Mouse (Mus musculus) erythroblast, embryonic 14.5 days (primary cell): ENCODE measurements around the gene Myh13. TPM values are rescaled to one million over a fixed set of nuclear protein-coding genes. Genes with fewer than 3 reads are reported as not detected.

Source experiments
- H3K27me3 ChIP-seq: 2 replicates; pipeline ENCODE4 v1.6.1; 2012; ENCODE audit warnings: inconsistent platforms; ENCODE audit not compliant: control insufficient read depth
- H3K36me3 ChIP-seq: 2 replicates; pipeline ENCODE4 v1.6.1; 2012; ENCODE audit warnings: mild to moderate bottlenecking, inconsistent platforms; ENCODE audit not compliant: control insufficient read depth
- H3K4me1 ChIP-seq: 2 replicates; pipeline ENCODE4 v1.6.1; 2012; ENCODE audit warnings: inconsistent platforms; ENCODE audit not compliant: control insufficient read depth
- H3K4me3 ChIP-seq: replicated peaks from 2 replicates; pipeline ENCODE3; 2012; ENCODE audit warnings: moderate library complexity, mild to moderate bottlenecking, inconsistent platforms
- H3K9me3 ChIP-seq: 2 replicates; pipeline ENCODE4 v1.6.1; 2012; ENCODE audit warnings: low read length, inconsistent platforms, mixed read lengths; ENCODE audit not compliant: control insufficient read depth
- GATA1 ChIP-seq: IDR thresholded peaks from 2 replicates; pipeline ENCODE4 v1.6.1; 2012; ENCODE audit warnings: low read length, inconsistent platforms, mixed read lengths
- TAL1 ChIP-seq: IDR thresholded peaks from 3 replicates; pipeline ENCODE4 v1.6.1; 2012; ENCODE audit warnings: low read length, inconsistent platforms, mixed read lengths
- polyA plus RNA-seq: library from polyadenylated mRNA; stranded (reverse); fragments of >175 nt; gene quantifications from 2 replicates; pipeline ENCODE4 v1.2.3, GENCODE M21; 2012

Gene Myh13
- polyA plus RNA-seq, 1 experiment: not detected

DNA sequence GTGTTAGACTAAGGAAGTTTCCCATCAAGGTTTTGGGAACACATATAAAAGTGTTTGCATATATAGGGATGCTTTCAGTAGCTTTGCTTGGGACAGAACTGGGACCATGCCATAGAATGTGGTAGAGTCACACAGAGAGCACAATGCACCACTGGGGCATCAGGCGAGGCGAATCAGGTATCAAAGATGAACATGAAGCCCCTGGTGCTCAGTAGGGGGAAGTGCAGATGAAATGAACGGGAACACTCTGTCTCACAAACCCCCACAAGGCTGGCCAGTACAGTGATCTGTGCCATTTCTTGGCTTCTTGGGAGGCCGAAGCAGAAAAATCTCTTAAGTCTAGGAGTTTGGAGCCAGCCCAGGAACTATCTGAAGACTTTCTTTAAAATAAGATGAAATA, 31.6 kb downstream of the Myh13 start:
- Histone ChIP-seq H3K9me3 (no peaks in the 10 kb centered on the region), H3K36me3 (no peaks in the 10 kb centered on the region), H3K4me1 (no peaks in the 10 kb centered on the region), H3K27me3 (no peaks in the 10 kb centered on the region), H3K4me3 (no peak overlapping the region)
- TF ChIP-seq TAL1: no peak
- TF ChIP-seq GATA1: no peak

DNA sequence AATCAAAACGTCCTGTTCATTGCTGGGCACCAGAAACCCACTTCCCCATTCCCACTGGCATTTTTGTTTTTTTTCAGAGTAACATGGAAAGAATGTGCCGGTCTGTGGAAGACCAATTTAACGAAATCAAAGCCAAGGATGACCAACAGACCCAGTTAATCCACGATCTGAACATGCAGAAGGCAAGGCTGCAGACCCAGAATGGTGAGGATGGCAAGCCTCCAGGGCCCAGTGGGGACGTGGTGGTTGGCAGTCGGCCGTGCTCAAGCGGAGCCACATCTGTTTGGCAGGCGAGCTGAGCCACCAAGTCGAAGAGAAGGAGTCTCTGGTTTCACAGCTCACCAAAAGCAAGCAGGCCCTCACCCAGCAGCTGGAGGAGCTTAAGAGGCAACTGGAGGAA, 36.6 kb downstream of the Myh13 start:
- H3K9me3 ChIP-seq: no peaks in the 10 kb centered on the region
- no peaks in the 10 kb centered on the region for H3K36me3 ChIP-seq
- TF ChIP-seq GATA1: no peak
- TF ChIP-seq TAL1: no peak
- no peak overlapping the region for H3K4me3 ChIP-seq
- no peaks in the 10 kb centered on the region for H3K27me3 ChIP-seq
- H3K4me1 ChIP-seq: no peaks in the 10 kb centered on the region

DNA sequence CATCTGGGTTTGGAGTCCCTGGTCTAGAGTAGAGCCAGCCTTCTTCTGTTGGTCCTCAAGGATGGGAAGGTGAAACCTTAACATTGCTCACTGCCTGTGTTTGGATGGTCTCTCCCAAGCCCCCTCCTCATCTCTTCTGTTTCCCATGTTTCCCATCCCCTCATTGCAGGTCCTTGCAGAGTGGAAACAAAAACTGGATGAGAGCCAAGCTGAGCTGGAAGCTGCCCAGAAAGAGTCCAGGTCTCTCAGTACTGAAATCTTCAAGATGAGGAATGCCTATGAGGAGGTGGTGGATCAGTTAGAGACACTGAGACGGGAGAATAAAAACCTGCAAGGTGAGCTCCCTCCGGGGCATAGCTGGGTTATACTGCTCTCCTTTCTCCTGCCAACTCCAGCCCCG, 40.8 kb downstream of the Myh13 start:
- Histone ChIP-seq H3K9me3 (no peaks in the 10 kb centered on the region), H3K36me3 (no peaks in the 10 kb centered on the region), H3K4me3 (no peak overlapping the region), H3K27me3 (no peaks in the 10 kb centered on the region), H3K4me1 (no peaks in the 10 kb centered on the region)
- TF ChIP-seq GATA1: no peak
- TF ChIP-seq TAL1: no peak

DNA sequence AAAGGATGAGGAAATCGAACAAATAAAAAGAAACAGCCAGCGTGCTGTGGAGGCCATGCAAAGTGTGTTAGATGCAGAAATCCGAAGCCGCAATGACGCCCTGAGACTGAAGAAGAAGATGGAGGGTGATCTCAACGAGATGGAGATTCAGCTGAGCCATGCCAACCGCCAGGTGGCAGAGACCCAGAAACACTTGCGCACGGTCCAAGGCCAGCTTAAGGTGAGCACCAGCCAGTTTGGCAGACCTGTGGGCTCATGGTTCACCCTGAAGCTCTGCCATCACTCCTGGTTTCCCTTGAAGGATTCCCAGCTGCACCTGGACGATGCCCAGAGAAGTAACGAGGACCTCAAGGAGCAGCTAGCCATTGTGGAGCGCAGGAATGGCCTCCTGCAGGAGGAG, 43.1 kb downstream of the Myh13 start:
- Histone ChIP-seq H3K9me3 (no peaks in the 10 kb centered on the region), H3K4me3 (no peak overlapping the region), H3K4me1 (no peaks in the 10 kb centered on the region), H3K36me3 (no peaks in the 10 kb centered on the region), H3K27me3 (no peaks in the 10 kb centered on the region)
- TF ChIP-seq TAL1 (0 out of 3 replicates have a peak, but pooled peaks have one; percentile 21), GATA1 (no peak)

DNA sequence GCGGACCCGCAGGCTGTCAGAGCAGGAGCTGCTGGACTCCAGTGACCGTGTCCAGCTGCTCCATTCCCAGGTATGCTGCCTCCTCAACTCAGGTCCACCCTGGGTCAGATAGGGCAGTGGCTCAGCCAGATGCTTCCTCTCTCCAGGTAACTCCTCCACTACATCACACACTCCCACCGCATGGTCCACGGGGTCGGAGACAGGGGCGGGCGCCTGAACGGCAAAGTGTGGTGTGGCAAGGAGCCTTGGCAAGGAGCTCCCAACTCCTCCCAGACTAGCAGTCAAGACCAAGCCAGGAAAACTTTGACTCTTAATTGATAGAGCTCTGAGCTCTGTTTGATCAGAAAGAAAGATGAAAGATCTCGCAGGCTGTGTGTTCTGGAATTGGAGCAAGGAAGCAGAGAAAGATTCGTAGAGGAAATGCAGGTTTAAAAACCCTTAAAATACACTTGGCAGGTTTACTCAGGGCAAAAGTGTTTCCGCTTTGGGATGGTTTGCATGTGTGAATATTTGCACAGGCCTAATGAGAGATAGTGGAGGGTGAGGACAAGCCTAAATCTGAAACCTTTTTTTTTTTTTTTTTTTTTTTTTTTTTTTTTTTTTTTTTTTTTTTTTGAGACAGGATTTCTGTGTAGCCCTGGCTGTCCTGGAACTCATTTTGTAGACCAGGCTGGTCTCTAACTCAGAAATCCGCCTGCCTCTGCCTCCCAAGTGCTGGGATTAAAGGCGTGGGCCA, 43.7 kb downstream of the Myh13 start:
- Histone ChIP-seq H3K27me3 (no peaks in the 10 kb centered on the region), H3K4me1 (no peaks in the 10 kb centered on the region), H3K36me3 (no peaks in the 10 kb centered on the region), H3K4me3 (no peak overlapping the region), H3K9me3 (no peaks in the 10 kb centered on the region)
- no peak for TF ChIP-seq GATA1
- no peak for TF ChIP-seq TAL1

DNA sequence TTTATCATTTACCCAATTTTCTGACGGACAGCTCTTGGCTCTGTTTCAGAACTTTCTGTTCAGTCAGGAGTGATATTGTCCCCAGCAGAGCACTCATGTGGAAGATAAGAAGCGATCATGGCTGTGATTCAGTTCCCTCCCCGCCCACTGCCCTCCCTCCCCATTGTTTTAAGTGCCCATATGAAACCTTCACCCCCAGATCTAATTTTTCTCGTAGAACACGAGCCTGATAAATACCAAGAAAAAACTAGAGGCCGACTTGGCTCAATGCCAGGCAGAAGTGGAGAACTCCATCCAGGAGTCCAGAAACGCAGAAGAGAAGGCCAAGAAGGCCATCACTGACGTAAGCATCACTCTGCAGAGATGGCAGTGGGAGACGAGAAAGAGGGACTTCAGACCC, 45.5 kb downstream of the Myh13 start:
- Histone ChIP-seq H3K4me1 (no peaks in the 10 kb centered on the region), H3K4me3 (no peak overlapping the region), H3K36me3 (no peaks in the 10 kb centered on the region), H3K9me3 (no peaks in the 10 kb centered on the region), H3K27me3 (no peaks in the 10 kb centered on the region)
- TF ChIP-seq GATA1: no peak
- no peak for TF ChIP-seq TAL1

DNA sequence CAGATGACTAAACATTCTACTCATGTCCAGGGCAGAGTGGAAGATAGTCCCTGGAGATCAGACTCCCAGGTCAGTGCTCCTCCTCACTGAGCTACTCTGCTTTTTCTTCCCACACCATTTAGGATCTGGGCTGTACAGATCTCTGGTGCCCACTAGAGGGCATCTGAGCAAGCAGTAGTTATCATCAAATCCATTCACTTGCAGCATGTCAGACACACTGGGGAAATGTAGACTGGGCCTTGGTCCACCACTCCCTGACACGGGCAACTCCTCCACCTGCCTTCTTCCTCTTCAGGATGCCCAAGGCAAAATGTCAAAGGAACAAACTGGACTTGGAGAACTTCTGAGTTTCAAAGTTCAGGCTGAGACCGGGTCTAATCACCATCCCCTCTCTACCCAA, 51.9 kb downstream of the Myh13 start:
- TF ChIP-seq TAL1 (no peak), GATA1 (no peak)
- Histone ChIP-seq H3K4me3 (no peak overlapping the region), H3K27me3 (no peaks in the 10 kb centered on the region), H3K36me3 (no peaks in the 10 kb centered on the region), H3K4me1 (no peaks in the 10 kb centered on the region), H3K9me3 (no peaks in the 10 kb centered on the region)

DNA sequence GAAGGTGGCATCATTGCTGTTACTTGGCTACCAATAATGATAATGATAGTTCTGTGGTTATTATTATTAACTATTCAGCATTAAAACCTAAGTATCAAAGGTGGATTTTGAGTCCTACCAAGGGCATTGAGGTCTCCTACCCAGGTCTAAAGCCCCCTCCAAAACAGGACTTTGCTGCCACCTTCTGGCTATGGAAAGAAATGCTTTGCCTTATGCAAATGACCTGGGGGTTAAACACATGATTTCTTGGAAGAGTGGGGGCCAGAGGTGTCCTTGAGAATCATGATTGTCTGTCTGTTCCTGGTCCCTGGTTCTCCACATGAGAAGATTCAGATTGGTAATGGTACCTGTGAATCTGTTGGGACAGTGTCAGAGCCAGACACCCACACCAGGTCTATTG, 54.9 kb downstream of the Myh13 start:
- H3K27me3 ChIP-seq: no peaks in the 10 kb centered on the region
- no peaks in the 10 kb centered on the region for H3K9me3 ChIP-seq

DNA sequence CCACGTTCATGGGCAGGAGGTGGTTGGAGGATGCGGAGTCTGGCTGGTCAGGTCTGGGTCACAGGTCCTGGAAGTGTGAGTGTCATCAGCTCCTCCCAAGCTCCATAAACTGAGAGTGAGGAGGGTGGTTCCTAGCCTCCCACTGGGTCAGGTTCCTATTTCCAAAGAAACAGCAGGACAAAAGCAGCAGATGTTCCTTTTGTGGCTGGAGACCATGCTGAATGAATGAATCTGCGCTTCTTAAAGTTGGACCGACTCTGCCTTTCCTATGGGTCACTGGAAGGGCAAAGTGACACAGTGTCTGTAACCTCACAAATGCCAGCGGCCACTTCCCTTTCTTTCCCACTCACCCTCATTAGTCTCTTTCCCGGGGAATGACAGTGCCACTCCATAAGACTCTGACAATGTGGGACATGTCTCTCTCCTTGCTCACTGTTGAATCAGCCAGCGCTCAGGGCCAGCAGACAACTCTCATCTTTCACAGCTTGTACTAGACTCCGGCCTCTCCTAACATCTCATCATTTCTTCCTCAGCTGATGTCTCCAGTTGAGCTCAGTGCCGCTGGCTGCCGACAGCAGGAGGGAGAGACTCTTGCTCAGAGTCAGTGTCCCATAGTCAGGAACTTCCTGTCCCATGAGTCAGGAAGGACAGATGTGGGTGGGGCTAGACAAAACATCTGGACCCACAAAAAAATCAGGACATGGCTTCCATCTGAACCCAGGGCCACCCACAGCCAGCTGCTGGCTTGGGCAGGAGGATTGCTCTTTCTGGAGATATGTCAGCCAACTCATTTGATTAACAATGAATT, 58.4 kb downstream of the Myh13 start:
- no peak for TF ChIP-seq GATA1
- no peak for TF ChIP-seq TAL1
- Histone ChIP-seq H3K27me3 (no peaks in the 10 kb centered on the region), H3K4me1 (no peaks in the 10 kb centered on the region), H3K9me3 (no peaks in the 10 kb centered on the region), H3K4me3 (no peak overlapping the region), H3K36me3 (no peaks in the 10 kb centered on the region)

More for the DNA sequence above, 54.9 kb downstream of the Myh13 start:
- no peaks in the 10 kb centered on the region for H3K36me3 ChIP-seq
- no peak overlapping the region for H3K4me3 ChIP-seq
- no peaks in the 10 kb centered on the region for H3K4me1 ChIP-seq
- TF ChIP-seq GATA1: no peak
- TF ChIP-seq TAL1: no peak
